Mouse (Mus musculus) heart, postnatal 25 days (tissue): ENCODE results near the gene Mob1b. TPM values are rescaled to one million over a fixed set of nuclear protein-coding genes. Genes with fewer than 3 reads are reported as not detected.
A peak's percentile ranks its signal among the peaks of the same experiment; 100 is the strongest.
"Not testable (repeated sequence)": the region's sequence is repeated elsewhere in the genome, so short reads cannot be mapped to it uniquely, and the experiment has no call there.

Experiments
- DNase-seq: peaks from one replicate; pipeline ENCODE4 v3.0.0; 2022; ENCODE audit warnings: low spot score
- intact Hi-C: fragments of 180-260 bp; cut with DNase I; formaldehyde crosslinking; loops from one replicate; pipeline ENCODE4 v1.15.1; 2025
- total RNA-seq, 2 experiments: library from RNA; stranded (reverse); gene quantifications; 2 replicates each; pipeline ENCODE4 v1.2.3; 2021

Gene Mob1b
- total RNA-seq, 2 experiments from 2014 or later: 28.0 to 28.3 TPM

DNA sequence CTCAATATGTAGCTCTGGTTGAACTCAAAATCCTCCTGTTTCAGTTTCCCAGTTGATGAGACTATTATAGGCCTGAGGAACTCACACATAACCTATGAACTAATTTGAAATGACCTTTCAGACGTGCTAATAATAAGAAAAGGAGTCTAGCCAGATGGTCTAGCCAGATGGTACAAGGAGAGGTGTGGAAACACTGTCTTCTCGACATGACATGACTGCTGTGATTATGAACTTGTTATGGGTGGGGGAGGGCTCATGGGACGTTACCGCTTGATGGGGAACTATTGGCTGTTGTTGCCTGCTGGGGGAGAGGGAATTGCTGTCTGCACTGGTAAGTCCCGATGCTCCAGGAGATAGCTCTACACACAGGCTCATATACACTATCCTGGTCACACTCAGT lies 23.4 kb upstream of the Mob1b start:
- DNase-seq: no peak
- intact Hi-C loops: no loop called here

DNA sequence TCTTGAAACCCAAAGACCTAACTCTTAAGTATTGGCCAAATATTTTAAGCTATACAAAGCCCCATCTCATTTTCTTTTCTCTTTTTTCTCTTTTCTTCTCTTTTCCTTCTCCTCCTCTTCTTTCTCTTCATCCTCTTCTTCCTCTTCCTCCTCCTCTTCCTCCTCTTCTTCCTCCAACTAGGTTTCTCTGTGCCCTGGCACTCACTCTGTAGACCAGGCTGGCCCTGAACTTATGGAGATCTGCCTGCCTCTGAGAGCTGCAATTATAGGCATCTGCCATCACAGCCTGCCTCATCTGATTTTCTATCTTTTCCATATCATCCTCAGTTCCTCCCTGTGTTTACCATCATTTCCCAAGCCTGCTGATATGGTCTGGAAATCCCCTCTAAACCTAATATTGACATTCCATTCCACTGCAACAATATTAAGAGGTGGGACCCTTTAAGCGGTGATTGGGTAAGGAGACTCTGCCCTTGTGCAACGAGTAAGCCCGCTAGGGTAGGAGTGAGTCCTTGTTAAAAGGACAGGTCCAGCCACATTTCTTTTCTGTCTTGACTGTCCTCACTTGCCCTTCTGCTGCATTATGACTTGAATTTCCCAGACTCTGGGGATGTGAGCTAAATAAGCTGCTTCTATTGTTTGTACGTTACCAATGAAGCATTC lies 21.3 kb upstream of the Mob1b start:
- intact Hi-C loops: no loop called here
- no peak for DNase-seq

DNA sequence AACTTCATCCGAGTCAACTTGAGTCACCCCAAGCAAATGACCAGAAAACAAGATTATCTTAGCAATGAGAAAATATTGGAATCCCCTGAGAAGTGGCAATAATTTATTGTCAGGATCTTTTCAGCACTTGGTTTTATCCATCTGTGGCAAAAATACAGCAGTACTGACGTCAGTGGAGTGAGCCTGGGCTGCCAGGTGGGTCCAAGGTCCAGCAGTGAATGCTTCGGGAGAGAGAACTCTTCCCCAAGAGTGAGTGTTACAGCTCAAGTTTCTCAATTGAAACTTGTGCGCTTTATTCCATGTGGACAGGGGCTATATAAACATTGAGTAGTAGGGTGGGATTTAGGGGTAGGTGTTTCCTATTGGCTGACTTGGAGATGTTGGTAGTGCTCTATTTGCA lies 18.6 kb upstream of the Mob1b start:
- intact Hi-C loops: no loop called here
- no peak for DNase-seq

GRCm38 (mm10) chr5:88703551-88703950 lies 17.1 kb upstream of the Mob1b start:
- intact Hi-C loops: no loop called here
- no peak for DNase-seq

DNA sequence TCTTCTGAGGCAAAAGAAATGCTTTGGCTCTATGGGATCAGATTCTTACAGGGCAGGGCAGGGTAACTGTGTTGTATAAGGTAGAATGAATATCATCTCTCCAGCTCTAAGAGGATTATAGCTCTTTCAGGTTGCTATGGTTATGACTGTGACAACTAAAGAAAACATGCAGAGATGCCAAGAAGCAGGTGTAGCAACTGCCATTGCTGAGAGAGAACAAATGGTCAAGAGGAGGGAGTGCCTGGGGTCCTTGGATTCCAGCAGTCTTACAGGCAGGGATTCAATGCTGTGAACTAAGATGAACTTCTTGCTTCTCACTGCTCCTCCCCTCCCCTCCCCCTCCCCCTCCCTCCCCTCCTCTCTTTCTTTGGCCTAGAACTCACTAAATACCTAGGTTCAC lies 9.5 kb upstream of the Mob1b start:
- DNase-seq: no peak
- intact Hi-C loops: no loop called here

- intact Hi-C loops: no loop called here
- no peak for DNase-seq
Measured at GRCm38 (mm10) chr5:88711618-88712224, 8.9 kb upstream of the Mob1b start.

DNA sequence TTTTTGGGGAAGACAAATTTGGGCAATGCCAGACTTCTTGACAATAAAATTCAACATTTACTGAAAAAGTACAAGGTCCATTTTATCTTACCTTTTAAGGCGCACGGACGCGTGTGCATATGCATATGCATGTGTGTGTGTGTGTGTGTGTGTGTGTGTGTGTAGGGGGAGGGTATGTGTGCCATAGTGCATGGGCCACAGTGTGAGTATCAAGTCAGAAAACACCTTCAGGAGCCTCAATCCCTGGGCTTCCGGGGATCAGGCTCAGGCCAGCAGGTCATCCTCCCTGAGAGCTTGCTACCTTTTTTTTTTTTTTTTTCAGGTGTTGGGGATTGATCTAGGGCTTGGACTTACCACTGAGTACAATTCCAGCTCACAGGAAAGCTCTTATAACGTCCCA lies 8.3 kb upstream of the Mob1b start:
- intact Hi-C loops: no loop called here

GRCm38 (mm10) chr5:88716983-88717382 lies 3.7 kb upstream of the Mob1b start:
- no peak for DNase-seq
- intact Hi-C loops: no loop called here

More for the DNA sequence above, 8.3 kb upstream of the Mob1b start:
- DNase-seq: no peak

DNA sequence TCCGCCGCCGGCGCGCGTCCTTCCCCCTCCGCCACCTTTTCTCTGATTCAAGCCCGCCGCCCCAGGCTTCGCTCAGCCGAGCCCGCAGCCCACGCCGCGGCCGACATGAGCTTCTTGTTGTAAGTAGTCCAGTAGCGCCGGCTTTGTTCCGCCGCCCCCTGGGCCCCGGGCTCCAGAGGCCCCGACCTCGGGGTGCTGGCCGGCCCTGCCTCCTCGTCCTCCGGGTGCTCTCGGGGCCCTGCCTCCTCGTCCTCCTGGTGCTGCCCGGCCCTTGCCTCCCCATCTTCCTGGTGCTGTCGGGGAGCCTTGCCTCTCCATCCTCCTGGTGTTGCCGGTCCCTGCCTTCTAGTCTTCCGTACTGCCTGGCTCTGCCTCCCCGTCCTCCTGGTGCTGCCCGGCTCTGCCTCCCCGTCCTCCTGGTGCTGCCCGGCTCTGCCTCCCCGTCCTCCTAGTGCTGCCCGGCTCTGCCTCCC lies 384 bp downstream of the Mob1b start:
- intact Hi-C loops: loop anchor here (2.0 kb wide), 2 partner anchors 42 to 44 kb away; partner anchors contain the start of gene Dck
- DNase-seq: no peak

DNA sequence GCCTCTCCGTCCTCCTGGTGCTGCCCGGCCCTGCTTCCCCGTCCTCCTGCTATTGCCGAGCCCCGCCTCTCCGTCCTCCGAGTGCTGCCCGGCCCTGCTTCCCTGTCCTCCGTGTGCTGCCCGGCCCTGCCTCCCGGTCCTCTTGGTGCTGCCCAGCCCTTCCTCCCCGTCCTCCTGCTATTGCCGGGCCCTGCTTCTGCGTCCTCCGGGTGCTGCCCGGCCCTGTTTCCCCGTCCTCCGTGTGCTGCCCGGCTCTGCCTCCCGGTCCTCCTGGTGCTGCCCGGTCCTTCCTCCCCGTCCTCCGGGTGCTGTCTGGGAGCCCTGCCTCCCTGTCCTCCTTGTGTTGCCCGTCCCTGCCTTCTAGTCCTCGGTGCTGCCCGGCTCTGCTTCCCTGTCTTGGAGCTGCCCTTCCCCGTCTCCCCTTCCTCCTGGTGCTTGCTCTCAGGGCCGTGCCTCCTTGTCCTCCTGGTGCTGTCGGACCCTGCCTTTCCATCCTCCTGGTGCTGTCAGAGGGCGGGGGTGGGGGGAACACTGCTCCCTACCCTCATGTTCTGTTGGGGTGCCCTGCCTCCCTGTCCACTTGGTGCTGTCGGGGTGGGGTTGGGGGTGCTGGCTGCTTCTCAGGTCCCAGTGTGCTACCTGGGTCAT lies 1.0 kb downstream of the Mob1b start:
- intact Hi-C loops: loop anchor here (2.0 kb wide), 2 partner anchors 43 kb away; partner anchors contain the start of gene Dck
- no peak for DNase-seq

DNA sequence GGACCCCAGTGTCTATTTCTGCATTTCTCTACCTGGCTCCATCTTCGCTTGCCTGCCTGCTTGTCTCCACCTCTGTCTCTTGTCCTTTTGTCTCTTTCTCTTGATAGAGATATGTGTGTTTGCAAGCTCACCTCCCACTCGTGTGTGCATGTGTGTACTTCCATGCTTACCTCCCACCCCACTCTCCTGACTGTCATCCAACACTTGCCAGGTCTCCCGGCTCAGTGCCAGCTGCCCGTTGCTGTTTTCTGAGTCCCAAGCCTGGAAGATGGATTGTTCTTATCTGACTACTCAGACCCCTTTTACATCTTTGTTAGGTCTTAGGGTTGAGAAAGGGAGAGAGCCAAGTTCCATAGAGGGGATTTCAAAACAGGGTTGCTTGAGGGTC lies 1.6 kb downstream of the Mob1b start:
- DNase-seq: no peak
- intact Hi-C loops: no loop called here

GRCm38 (mm10) chr5:88724030-88724429 lies 3.4 kb downstream of the Mob1b start:
- intact Hi-C loops: no loop called here
- no peak for DNase-seq

GRCm38 (mm10) chr5:88727593-88728144 lies 7.0 kb downstream of the Mob1b start:
- no peak for DNase-seq
- intact Hi-C loops: no loop called here

- intact Hi-C loops: no loop called here
- DNase-seq: no peak
Measured at GRCm38 (mm10) chr5:88734786-88735185, 14.1 kb downstream of the Mob1b start.

DNA sequence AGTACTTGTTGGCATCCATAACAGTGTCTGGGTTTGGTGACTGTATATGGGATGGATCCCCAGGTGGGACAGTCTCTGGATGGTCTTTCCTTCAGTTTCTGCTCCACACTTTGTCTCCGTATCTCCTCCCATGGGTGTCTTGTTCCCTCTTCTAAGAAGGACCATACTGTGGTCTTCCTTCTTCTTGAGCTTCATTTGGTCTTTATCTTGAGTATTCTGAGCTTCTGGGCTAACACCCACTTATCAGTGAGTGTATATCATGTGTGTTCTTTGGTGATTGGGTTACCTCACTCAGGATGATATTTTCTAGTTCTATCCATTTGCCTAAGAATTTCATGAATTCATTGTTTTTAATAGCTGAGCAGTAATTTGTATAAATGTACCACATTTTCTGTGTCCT lies 20.4 kb downstream of the Mob1b start:
- DNase-seq, intact Hi-C loops: not testable (repeated sequence)

DNA sequence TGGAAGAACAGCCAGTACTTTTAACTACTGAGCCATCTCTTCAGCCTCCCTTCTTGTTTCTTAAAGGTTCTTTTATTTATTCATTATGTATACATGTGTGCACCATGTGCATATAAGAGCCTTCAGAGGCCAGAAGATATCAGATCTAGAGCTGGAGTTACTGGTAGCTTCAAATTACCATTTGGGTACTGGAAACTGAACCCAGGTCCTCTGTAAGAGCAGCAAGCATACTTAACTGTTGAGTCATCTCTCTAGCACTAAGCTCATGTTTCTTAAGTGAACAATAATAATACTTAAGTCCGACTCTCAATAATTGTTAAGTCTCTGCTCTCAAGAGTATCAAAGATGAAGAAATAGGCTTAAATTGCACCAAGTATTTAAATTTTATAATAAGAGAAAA lies 27.1 kb downstream of the Mob1b start:
- intact Hi-C loops: no loop called here
- DNase-seq: no peak

- DNase-seq: no peak
- intact Hi-C loops: no loop called here
Measured at GRCm38 (mm10) chr5:88753199-88753598, 32.5 kb downstream of the Mob1b start.

DNA sequence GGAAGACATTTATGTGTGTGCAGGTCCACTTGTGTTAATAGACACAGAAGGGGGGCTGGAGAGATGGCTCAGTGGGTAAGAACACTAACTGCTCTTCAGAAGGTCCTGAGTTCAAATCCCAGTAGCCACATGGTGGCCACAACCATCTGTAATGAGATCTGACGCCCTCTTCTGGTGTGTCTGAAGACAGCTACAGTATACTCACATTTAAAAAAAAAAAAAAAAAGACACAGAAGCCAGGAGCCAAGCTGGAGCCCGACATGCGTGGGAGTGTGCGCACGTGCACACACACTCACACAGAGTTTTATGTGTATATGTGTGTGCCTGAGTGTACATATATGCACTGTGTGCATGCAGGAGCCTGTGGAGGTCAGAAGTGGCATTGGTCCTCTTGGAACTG lies 42.0 kb downstream of the Mob1b start:
- intact Hi-C loops: loop anchor here (5.0 to 10.0 kb wide), 2 partner anchors 85 to 198 kb away; partner anchors contain the start of genes Grsf1 and Rufy3
- no peak for DNase-seq

- intact Hi-C loops: loop anchor here (2.0 to 10.0 kb wide), 3 partner anchors 44 to 200 kb away; partner anchors contain the start of genes Grsf1, Mob1b and Rufy3
- no peak for DNase-seq
Measured at GRCm38 (mm10) chr5:88764430-88764986, 43.9 kb downstream of the Mob1b start.

DNA sequence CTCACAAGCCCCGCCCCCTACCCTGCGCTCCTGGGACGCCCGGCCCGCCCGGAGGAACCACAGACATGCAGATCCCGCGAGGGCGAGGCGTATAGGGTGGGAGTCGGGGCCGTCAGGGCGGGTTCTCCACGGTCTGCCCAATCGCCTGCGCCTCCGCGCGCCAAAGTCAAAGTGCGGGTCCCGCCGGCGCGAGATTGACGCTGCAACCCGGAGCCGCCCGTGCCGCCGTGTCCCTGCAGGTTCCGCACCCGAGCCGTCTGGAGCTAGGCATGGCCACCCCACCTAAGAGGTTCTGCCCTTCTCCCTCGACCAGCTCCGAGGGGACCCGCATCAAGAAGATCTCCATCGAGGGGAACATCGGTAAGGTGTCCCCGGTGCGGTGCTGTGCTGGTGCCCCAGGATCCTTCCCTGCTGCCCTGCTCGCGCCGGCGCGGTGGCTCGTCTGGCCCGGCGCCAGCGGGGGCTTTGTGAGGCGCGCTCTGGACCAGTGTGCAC lies 44.4 kb downstream of the Mob1b start, which contains the start of gene Dck:
Gene Dck (plus strand): TSS at position 10 of the 495 bp plus-strand sequence.
- peak; percentile 97 for DNase-seq
- intact Hi-C loops: loop anchor here (2.0 to 10.0 kb wide), 3 partner anchors 44 to 200 kb away; partner anchors contain the start of genes Grsf1, Mob1b and Rufy3
